Mouse (Mus musculus) G1E (cell line): ENCODE results near the gene Ckm.

Experiments
- CTCF ChIP-seq: IDR thresholded peaks from 2 replicates; pipeline ENCODE4 v1.5.1; 2012; ENCODE audit warnings: low read depth, low read length, inconsistent platforms, mixed read lengths
- GATA1 ChIP-seq: IDR thresholded peaks from 2 replicates; pipeline ENCODE4 v1.6.1; 2012; ENCODE audit warnings: borderline replicate concordance, low read length, inconsistent platforms, mixed read lengths
- POLR2AphosphoS5 ChIP-seq: IDR thresholded peaks from 2 replicates; pipeline ENCODE4 v1.6.1; 2012; ENCODE audit warnings: low read depth, low read length, inconsistent platforms; ENCODE audit not compliant: insufficient replicate concordance
- TAL1 ChIP-seq: conservative IDR thresholded peaks from 2 replicates; pipeline ENCODE4 v1.6.1; 2012; ENCODE audit warnings: low read depth, low read length, inconsistent platforms, mixed read lengths

DNA sequence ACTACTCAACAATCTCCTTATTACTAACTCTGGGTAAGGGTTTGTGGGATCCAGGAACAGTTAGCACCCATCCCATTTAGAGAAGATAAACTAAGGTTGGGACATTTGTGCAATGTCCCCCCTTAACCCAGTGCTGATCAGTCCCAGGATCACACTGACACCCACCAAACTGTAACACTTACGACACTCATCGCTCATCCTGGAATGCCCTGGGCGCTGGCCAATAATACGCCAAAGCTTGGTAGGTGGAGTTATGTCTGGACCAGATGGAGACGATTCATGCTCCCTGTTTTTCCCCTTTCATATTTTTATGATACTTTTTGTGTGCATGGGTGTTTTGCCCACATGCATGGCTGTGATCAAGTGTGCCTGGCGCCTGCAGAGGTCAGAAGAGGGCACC, 25.8 kb downstream of the Ckm start:
- TF ChIP-seq CTCF (no peak), GATA1 (no peak), POLR2AphosphoS5 (no peak), TAL1 (no peak)
